Mouse (Mus musculus) limb, embryonic 10.5 days (tissue): ENCODE measurements at regions not wholly inside any gene's neighbourhood (a gene's known extent, or its start where the extent isn't known, plus 50 kb on each side); places are given as distances from the start of the nearest gene placed in this dataset.

Experiments
- DNase-seq: peaks from one replicate; pipeline ENCODE4 v3.0.0-alpha.2; 2017; ENCODE audit warnings: low spot score
- H3K27ac ChIP-seq: fragments of 300-500 bp; sonication (generic); 2 replicates; pipeline ENCODE4 v1.5.1; 2016; ENCODE audit warnings: mild to moderate bottlenecking
- H3K27me3 ChIP-seq: fragments of 300-500 bp; sonication (generic); 2 replicates; pipeline ENCODE4 v1.6.1; 2016; ENCODE audit warnings: low read depth, mild to moderate bottlenecking; ENCODE audit not compliant: poor library complexity, severe bottlenecking
- H3K36me3 ChIP-seq: fragments of 300-500 bp; sonication (generic); 2 replicates; pipeline ENCODE4 v1.6.1; 2016; ENCODE audit warnings: mild to moderate bottlenecking, moderate library complexity
- H3K4me1 ChIP-seq: fragments of 300-500 bp; sonication (generic); 2 replicates; pipeline ENCODE4 v1.6.1; 2016
- H3K4me3 ChIP-seq: fragments of 300-500 bp; sonication (generic); 2 replicates; pipeline ENCODE4 v1.5.1; 2016; ENCODE audit warnings: mild to moderate bottlenecking, moderate library complexity
- H3K9me3 ChIP-seq: fragments of 300-500 bp; sonication (generic); replicated peaks from 2 replicates; pipeline ENCODE4 v1.6.1; 2016; ENCODE audit warnings: mild to moderate bottlenecking
- WGBS: fragments of 180-500 bp; shearing (Covaris S2); methylation state at CpG from one replicate; pipeline ENCODE4 v1.1.7; 2016; 5-methylcytosine and 5-hydroxymethylcytosine counted together

DNA sequence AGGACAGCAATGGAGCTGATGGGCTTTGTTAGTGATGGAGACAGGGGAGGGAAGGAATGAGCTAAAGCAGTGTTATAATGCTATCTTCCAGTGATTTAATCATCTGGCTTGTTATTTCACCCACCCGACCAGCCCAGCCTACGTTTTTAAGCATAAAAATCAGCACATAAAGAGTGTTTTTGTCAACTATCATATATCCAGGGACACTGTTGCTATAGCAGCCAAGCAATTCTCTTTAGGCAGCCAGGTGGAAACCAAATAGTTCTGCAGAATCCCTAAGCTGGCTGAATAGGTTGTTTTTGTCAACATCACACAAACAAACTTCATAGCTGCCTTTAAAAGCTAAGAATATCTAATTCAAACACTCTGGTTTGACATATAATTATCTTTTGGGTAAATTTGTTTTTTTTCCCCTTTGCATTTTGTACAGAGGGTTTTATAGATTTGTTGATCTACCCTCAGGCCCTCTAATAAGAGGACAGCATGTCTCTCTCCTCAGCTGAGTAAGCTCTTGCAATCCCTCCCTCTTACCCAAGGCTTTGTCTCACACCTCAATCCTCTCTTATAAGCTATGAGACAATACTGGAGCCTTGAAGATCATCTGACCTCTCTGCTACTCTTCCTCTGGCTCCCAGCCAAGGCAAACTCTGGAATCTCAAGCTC is 104.7 kb upstream of the Camk2d start:
- Histone ChIP-seq H3K36me3 (no peaks in the 10 kb centered on the region), H3K9me3 (no peaks in the 10 kb centered on the region), H3K27ac (no peak overlapping the region), H3K4me3 (no peak overlapping the region), H3K27me3 (no peaks in the 10 kb centered on the region), H3K4me1 (no peaks in the 10 kb centered on the region)
- no peak for DNase-seq
- 81% methylated on average over 2 of the region's 2 CpGs for WGBS

DNA sequence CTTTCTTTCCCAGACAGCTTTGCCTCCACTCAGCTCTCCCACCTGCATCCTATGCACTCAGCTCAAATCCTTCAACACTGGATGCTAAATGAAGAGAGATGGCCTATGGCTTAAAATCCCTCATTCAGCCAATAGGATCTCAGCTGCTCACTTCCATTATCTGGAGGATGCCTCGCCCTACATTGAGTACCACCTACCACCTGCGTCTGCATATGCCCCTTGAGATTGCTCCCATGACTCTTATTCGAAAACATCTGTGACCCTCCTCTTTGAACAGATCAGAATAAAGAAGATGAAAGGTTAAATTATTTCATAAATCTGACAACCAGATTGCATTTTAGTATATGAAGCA is 104.2 kb upstream of the Camk2d start:
- Histone ChIP-seq H3K27me3 (no peaks in the 10 kb centered on the region), H3K9me3 (no peaks in the 10 kb centered on the region), H3K36me3 (no peaks in the 10 kb centered on the region), H3K4me3 (no peak overlapping the region), H3K4me1 (peaks cover 1% of the 10 kb centered on the region; the same call in 1 of the 2 replicates), H3K27ac (no peak overlapping the region)
- DNase-seq = no peak
- WGBS = 91% methylated on average over 3 of the region's 3 CpGs

DNA sequence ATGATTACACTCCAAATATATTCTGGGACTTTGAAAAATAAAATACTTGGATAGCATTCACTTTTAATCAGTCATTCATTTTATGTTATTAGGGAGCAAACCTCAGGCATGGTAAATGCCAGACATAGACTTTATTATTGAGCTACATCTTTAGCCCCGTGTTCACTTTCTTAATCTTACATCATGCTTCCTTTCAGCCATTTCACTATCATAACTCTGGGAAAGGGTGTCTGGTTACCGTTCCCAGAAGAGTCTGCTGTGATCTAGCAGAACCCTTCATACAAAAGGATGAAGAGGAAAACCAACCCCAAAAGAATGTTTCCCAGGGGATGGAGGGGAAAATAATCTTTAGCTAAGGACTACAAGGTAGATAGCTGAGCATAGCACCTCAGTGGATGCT is 97.3 kb upstream of the Camk2d start:
- H3K9me3 ChIP-seq = no peaks in the 10 kb centered on the region
- H3K4me3 ChIP-seq = no peak overlapping the region
- peaks cover 10% of the 10 kb centered on the region for H3K4me1 ChIP-seq
- H3K36me3 ChIP-seq = no peaks in the 10 kb centered on the region
- no peak overlapping the region for H3K27ac ChIP-seq
- DNase-seq = no peak
- H3K27me3 ChIP-seq = no peaks in the 10 kb centered on the region
- WGBS = 71% methylated on average over 2 of the region's 2 CpGs

DNA sequence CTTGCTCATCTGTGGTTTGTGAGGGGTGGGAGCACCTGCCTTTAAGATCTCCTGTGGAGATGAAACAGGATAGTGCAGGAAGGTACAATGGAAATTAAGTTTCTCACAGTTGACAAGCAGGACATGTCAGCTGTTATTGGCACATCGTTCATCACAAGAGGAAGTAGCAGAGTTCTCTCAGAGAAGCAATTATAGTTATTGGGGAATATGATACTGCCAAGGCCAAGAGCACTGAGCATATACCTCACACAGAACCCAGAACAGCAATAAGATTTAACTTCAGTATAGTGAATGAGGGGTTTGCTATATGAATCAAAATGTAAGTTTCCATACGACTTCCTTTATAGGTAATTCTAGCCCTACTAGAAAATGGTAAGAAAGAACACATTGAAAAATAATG is 95.9 kb upstream of the Camk2d start:
- WGBS = 74% methylated on average over 2 of the region's 2 CpGs
- no peak for DNase-seq
- Histone ChIP-seq H3K4me3 (no peak overlapping the region), H3K27ac (no peak overlapping the region), H3K36me3 (no peaks in the 10 kb centered on the region), H3K4me1 (peaks cover 12% of the 10 kb centered on the region), H3K27me3 (no peaks in the 10 kb centered on the region), H3K9me3 (no peaks in the 10 kb centered on the region)

DNA sequence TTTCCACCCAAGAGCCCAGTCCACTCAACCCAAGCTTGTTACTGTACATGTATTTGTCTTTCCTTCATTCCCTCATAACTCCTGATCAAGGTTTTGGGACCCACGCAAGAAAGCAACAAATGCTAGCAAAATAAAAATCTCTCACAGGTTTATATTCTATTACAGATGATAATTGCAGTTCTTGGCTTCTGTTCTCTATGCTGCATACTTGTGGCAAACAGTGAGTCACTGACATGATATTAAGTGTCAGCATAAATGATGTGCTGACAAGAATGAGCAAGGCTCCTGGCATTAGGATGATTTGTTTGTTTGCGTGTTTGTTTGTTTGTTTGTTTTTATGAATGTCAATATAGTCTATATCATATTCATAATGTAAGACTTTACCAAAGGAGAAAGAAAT is 94.3 kb upstream of the Camk2d start:
- no peaks in the 10 kb centered on the region for H3K36me3 ChIP-seq
- H3K27ac ChIP-seq = no peak overlapping the region
- DNase-seq = no peak
- no peak overlapping the region for H3K4me3 ChIP-seq
- H3K4me1 ChIP-seq = peaks cover 21% of the 10 kb centered on the region
- H3K27me3 ChIP-seq = no peaks in the 10 kb centered on the region
- 94% methylated on average over 2 of the region's 2 CpGs for WGBS
- H3K9me3 ChIP-seq = no peaks in the 10 kb centered on the region

DNA sequence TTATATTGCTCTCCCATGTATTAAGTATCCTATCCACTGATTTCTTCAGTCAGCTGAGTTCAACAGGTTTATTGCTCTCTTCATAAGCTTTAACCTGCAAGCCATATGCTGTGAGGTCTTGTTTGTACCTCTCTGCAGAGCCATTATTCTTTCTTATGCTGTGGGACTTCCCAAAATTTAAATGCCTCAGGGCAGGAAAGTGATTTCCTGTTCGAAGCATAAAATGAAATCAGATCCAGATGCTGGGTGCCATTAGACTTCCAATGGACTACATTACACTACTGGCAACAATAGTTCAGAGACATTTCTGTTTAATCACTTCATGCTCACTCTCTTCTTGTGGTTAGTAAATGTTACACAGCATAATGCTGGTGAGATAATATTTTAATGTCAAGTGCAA is 90.4 kb upstream of the Camk2d start:
- 10% methylated on average over 1 of the region's 1 CpGs for WGBS
- peak overlapping the region; percentile 79; the same call in 1 of the 2 replicates for H3K27ac ChIP-seq
- H3K36me3 ChIP-seq = peaks cover 5% of the 10 kb centered on the region; the same call in 1 of the 2 replicates
- H3K9me3 ChIP-seq = peaks cover 10% of the 10 kb centered on the region; the same call in 1 of the 2 replicates
- H3K27me3 ChIP-seq = no peaks in the 10 kb centered on the region
- no peak for DNase-seq
- no peak overlapping the region for H3K4me3 ChIP-seq
- H3K4me1 ChIP-seq = peaks cover 11% of the 10 kb centered on the region

DNA sequence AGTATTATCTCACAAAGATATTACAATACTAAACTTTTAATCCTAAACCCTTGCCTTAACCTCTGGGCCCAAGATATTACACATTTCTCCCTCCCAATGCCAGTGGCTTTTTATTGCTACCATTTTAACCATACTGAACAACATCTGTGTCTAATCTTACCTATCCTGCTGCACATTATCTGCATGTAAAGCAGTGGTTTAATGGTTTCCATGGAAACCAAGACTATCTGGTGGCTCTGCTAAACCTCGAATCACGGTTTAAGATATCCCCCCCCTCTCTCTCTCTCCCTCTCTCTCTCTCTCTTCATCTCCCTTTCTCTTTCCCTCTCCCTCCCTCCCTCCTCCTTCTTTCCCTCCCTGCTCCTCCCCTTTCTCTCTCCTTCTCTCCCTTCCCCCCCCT is 81.3 kb upstream of the Camk2d start:
- Histone ChIP-seq H3K9me3 (peaks cover 4% of the 10 kb centered on the region; the same call in 1 of the 2 replicates), H3K27ac (peak overlapping the region; percentile 53; the same call in 1 of the 2 replicates), H3K27me3 (no peaks in the 10 kb centered on the region), H3K36me3 (no peaks in the 10 kb centered on the region), H3K4me1 (peaks cover 29% of the 10 kb centered on the region), H3K4me3 (no peak overlapping the region)
- no peak for DNase-seq
- WGBS = 13% methylated on average over 2 of the region's 2 CpGs

DNA sequence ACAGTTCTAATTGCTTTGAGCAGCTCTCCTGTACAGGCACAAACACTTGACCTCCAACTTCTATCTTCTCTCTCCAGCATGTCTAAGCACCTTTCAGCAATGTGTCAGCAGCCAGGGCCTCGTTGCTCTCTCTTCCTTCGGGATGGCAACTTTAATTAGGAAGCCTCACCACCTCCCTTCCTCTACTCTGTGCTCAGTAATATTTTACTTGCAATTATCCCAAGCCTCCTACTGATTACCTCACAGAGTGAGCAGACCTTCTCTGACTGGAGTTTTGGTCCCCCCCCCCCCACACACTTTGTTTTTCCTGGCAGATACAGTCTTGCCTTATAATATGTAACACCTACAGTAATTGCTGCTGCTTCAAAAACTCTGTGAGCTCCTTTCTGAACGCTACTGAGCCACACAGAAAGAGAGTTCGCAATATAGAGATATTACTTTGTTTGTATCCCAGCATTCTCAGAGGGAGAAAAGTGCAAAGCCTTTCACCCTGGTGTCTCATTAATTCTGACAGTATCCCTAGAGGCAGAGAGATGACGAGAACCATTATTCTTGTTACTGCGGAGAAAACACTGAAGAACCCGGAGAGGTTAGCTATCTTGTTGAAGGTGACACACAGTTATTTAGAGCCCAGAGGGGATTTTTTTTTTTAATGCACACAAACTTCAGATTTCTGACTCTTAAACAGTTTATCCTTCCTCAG is 61.8 kb upstream of the Camk2d start:
- WGBS = 57% methylated on average over 7 of the region's 7 CpGs
- no peak overlapping the region for H3K4me3 ChIP-seq
- no peaks in the 10 kb centered on the region for H3K27me3 ChIP-seq
- DNase-seq = no peak
- H3K27ac ChIP-seq = no peak overlapping the region
- H3K4me1 ChIP-seq = peaks cover 8% of the 10 kb centered on the region
- H3K9me3 ChIP-seq = no peaks in the 10 kb centered on the region
- no peaks in the 10 kb centered on the region for H3K36me3 ChIP-seq

DNA sequence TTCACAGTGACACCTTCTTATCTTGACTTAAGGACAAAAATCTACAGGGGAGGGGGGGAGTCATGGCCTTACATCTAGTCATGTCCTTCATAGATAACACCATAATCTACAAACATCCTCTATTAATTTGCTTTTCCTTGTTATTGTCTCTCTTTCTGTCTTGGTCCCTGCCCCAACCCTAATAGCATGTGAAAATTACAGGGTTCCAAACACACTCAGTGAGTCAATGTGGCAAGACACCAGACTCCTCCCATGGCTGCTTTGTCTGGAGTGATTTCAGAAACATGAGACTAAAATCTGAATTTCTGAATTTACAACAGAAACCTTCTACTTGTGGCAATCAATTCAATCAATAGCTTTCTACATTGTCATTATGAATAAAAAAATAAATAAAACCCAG is 60.8 kb upstream of the Camk2d start:
- no peak overlapping the region for H3K27ac ChIP-seq
- no peak for DNase-seq
- no peaks in the 10 kb centered on the region for H3K9me3 ChIP-seq

DNA sequence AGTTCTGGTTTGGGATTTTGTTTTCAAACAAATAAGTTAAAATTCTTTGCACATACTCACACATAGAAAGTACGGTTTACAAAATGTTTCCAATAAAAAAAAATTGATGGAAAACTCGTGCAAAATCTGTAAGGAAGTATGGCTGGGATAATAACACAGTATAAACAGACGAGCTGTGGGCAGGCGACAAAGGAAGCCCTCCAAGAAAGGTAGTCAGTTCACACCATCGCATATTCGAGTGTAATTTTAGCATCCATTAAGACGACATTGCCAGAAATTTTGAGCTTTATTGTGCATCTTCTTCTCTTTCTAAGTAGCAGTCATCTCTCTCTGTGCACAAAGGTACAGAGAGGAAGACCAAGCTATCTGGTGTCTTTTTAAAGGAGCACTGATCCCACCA is 57.6 kb upstream of the Camk2d start:
- H3K27ac ChIP-seq = no peak overlapping the region
- no peaks in the 10 kb centered on the region for H3K36me3 ChIP-seq
- 87% methylated on average over 7 of the region's 7 CpGs for WGBS
- H3K4me3 ChIP-seq = no peak overlapping the region
- peaks cover 16% of the 10 kb centered on the region for H3K4me1 ChIP-seq
- no peaks in the 10 kb centered on the region for H3K9me3 ChIP-seq
- no peaks in the 10 kb centered on the region for H3K27me3 ChIP-seq
- no peak for DNase-seq

More for the DNA sequence above, 60.8 kb upstream of the Camk2d start:
- Histone ChIP-seq H3K4me1 (peaks cover 16% of the 10 kb centered on the region), H3K36me3 (no peaks in the 10 kb centered on the region), H3K4me3 (no peak overlapping the region), H3K27me3 (no peaks in the 10 kb centered on the region)

DNA sequence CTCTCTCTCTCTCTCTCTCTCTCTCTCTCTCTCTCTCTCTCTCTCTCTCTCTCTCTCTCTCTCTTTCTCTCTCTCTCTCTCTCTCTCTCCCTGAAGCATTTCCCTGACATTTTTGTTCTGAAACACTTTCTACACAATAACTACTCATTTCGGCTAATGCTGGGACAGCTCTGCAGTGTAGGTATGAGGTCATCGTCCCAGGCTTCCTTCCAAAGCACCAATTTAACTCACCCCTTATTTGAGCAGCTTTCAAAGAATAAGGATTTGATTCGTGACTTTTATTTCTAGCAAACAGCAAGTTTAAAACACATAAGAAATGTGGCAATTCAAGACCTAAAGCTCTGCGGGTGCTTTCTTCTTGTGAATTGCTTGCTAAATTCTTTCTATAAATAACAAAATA is 55.0 kb upstream of the Camk2d start:
- WGBS = 91% methylated on average over 4 of the region's 4 CpGs

More for the DNA sequence above, 55.0 kb upstream of the Camk2d start:
- peaks cover 8% of the 10 kb centered on the region for H3K4me1 ChIP-seq
- DNase-seq = no peak
- H3K4me3 ChIP-seq = no peak overlapping the region
- no peaks in the 10 kb centered on the region for H3K27me3 ChIP-seq
- no peak overlapping the region for H3K27ac ChIP-seq
- H3K9me3 ChIP-seq = no peaks in the 10 kb centered on the region
- H3K36me3 ChIP-seq = no peaks in the 10 kb centered on the region
